14 mouse cellular contexts compared by ENCODE assay signal in genomic region chr2:44306137-44306536, GRCm38 (mm10).
DNase-seq lines count a peak whose midpoint lies in the region; ATAC-seq and TF ChIP-seq lines count a peak whose summit lies in the region.
"Had no signal": no experiment of that assay in that cellular context is flagged by ENCODE, and none has a peak within 500 bp of the region (broad histone marks: within the 10 kb centered on the region; RNA-seq: fewer than 3 reads in every experiment).

No protein-coding gene starts in this region.

- no peak overlapping the region for H3K9ac ChIP-seq in heart, postnatal 0 days (replicated peaks; ENCODE audit: low read depth, low read length)
- H3K9ac ChIP-seq: limb, embryonic 13.5 days had no signal

- no peak overlapping the region for H3K4me2 ChIP-seq in heart, postnatal 0 days (ENCODE audit: low read depth, low read length)

- H3K4me1 ChIP-seq in heart, postnatal 0 days (ENCODE audit: control insufficient read depth, insufficient read depth) = no peaks in the 10 kb centered on the region
- 0 out of 2 replicates have a peak, but pooled peaks cover 3% of the 10 kb centered on the region for H3K4me1 ChIP-seq in heart, embryonic 10.5 days
- peaks cover 4% of the 10 kb centered on the region; the same call in 1 of the 2 replicates for H3K4me1 ChIP-seq in kidney, adult 2 months (ENCODE audit: control insufficient read depth, insufficient read depth, low read length)

- no peak overlapping the region for H3K4me3 ChIP-seq in heart, postnatal 0 days (ENCODE audit: low read depth, low read length)
- H3K4me3 ChIP-seq in heart, embryonic 10.5 days = no peak overlapping the region
- H3K4me3 ChIP-seq in kidney, adult 2 months (ENCODE audit: insufficient read depth, low read depth, low read length) = no peak overlapping the region
- H3K4me3 ChIP-seq: embryonic facial prominence, embryonic 10.5 days; limb, embryonic 13.5 days; myocyte had no signal

- ATAC-seq in heart, postnatal 0 days (ENCODE audit: insufficient read depth, low read depth) = no peak
- no peak for ATAC-seq in erythroblast, adult 5-6 weeks (replicated peaks; ENCODE audit: low FRiP score, poor library complexity, severe bottlenecking)

- no peaks in the 10 kb centered on the region for H3K9me3 ChIP-seq in heart, postnatal 0 days (replicated peaks; ENCODE audit: control insufficient read depth, low read length)
- H3K9me3 ChIP-seq in heart, embryonic 10.5 days = no peaks in the 10 kb centered on the region
- H3K9me3 ChIP-seq: embryonic facial prominence, embryonic 10.5 days; limb, embryonic 13.5 days had no signal

- TF ChIP-seq CTCF in heart, postnatal 0 days (IDR thresholded peaks at IDR 0.05; ENCODE audit: low read depth) = peak; percentile 12; the same call in 1 of the 2 replicates
- no peak for TF ChIP-seq CTCF in kidney, adult 2 months (conservative IDR thresholded peaks at IDR 0.05; ENCODE audit: insufficient read depth, insufficient read length, low read depth, low read length)

- DNase-seq in heart, postnatal 0 days (ENCODE audit: low spot score) = no peak
- DNase-seq in heart, embryonic 10.5 days (ENCODE audit: low spot score) = no peak
- DNase-seq in thymus, postnatal 0 days (ENCODE audit: low spot score) = peak; percentile 10
- DNase-seq in thymus, adult 18-20 months = no peak
- peak; percentile 31 for DNase-seq in adipocyte (ENCODE audit: low spot score)
- DNase-seq in kidney, adult 2 months = no peak
- DNase-seq: gastrocnemius, postnatal 36 days; kidney, adult 8-10 months; thymus, postnatal 25 days had no signal

- TF ChIP-seq EP300 in heart, postnatal 0 days (IDR thresholded peaks at IDR 0.05; ENCODE audit: low read depth) = no peak

- no peaks in the 10 kb centered on the region for H3K36me3 ChIP-seq in heart, postnatal 0 days (replicated peaks; ENCODE audit: control insufficient read depth, insufficient read depth, low read length)
- no peaks in the 10 kb centered on the region for H3K36me3 ChIP-seq in heart, embryonic 10.5 days
- no peaks in the 10 kb centered on the region for H3K36me3 ChIP-seq in kidney, adult 2 months (ENCODE audit: control insufficient read depth, insufficient read depth, low read length)
- H3K36me3 ChIP-seq: embryonic facial prominence, embryonic 10.5 days; limb, embryonic 13.5 days had no signal

- no peak for TF ChIP-seq POLR2A in kidney, adult 2 months (IDR thresholded peaks at IDR 0.05; ENCODE audit: low read depth, low read length)

- H3K27me3 ChIP-seq in heart, postnatal 0 days (ENCODE audit: control insufficient read depth, insufficient read depth, low read length) = no peaks in the 10 kb centered on the region
- H3K27me3 ChIP-seq in heart, embryonic 10.5 days (ENCODE audit: insufficient read depth, poor library complexity, severe bottlenecking) = no peaks in the 10 kb centered on the region
- no peaks in the 10 kb centered on the region for H3K27me3 ChIP-seq in kidney, adult 2 months (replicated peaks; ENCODE audit: control insufficient read depth, insufficient read depth, low read length)
- H3K27me3 ChIP-seq: limb, embryonic 13.5 days had no signal

- WGBS in heart, postnatal 0 days = 49% methylated on average over 2 of the region's 2 CpGs
- WGBS in heart, embryonic 10.5 days = 45% methylated on average over 2 of the region's 2 CpGs
- 57% methylated on average over 2 of the region's 2 CpGs for WGBS in kidney, adult 2 months

- H3K27ac ChIP-seq in heart, postnatal 0 days (ENCODE audit: low read depth) = no peak overlapping the region
- no peak overlapping the region for H3K27ac ChIP-seq in heart, embryonic 10.5 days
- H3K27ac ChIP-seq in kidney, adult 2 months (ENCODE audit: insufficient read depth, low read depth, low read length) = no peak overlapping the region
- H3K27ac ChIP-seq: embryonic facial prominence, embryonic 10.5 days; limb, embryonic 13.5 days; macrophage had no signal

Comparison
In these comparisons a context has a peak if more than half of its experiments do, and no peak if none do; other contexts are left out.
1. DNase-seq: peak in thymus, postnatal 0 days (single experiment) and adipocyte (single experiment); none in heart, postnatal 0 days (single experiment), heart, embryonic 10.5 days (single experiment), thymus, adult 18-20 months (0 of 2) and kidney, adult 2 months (single experiment).